Mouse (Mus musculus): ENCODE data around the gene Elf2. TPM values are rescaled to one million over a fixed set of nuclear protein-coding genes. Genes with fewer than 3 reads are reported as not detected.

The Elf2 gene
- total RNA-seq, 2 experiments from 2014 or later = 20.9 to 65.4 TPM

GRCm38 (mm10) chr3:51249866-51250265, 90.6 kb downstream of the Elf2 start:
- no peak for ATAC-seq (replicated peaks; ENCODE audit: low FRiP score, poor library complexity, severe bottlenecking)

DNA sequence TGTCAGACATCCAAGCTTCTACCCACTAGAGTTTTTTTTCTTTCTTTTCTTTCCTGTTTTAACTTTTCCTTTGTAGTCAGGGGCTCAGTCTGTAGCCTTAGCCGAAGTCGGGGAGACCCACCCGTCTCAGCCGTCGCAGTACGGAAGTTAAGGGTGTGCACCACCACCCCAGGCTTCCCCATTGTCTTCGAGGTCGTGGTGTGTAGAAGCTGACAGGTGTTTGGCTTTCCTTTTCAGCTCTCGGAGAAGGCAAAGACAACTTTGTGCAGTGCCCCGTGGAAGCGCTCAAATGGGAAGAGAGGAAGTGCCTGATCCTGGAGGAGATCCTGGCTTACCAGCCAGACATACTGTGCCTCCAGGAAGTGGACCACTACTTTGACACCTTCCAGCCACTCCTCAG, 91.0 kb downstream of the Elf2 start:
- ATAC-seq (replicated peaks; ENCODE audit: low FRiP score, poor library complexity, severe bottlenecking) = no peak

DNA sequence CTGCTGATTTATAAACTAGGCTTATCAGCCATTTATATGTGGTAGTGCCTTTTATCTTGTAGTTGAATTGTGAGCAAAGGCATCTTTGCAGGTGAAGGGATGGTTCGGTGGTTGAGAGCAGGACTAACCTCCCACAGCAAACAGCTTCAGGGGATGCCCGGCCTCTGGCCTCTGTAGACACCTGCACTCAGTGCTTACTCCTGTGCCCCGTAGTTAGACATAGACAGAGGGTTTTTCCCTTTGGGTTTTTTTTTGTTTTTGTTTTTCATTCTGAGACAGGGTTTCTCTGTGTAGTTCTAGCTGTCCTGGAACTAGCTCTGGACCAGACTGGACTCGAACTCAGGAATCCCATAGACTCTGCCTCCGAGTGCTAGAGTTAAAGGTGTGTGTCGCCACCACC, 91.9 kb downstream of the Elf2 start:
- ATAC-seq (replicated peaks; ENCODE audit: low FRiP score, poor library complexity, severe bottlenecking) = no peak

DNA sequence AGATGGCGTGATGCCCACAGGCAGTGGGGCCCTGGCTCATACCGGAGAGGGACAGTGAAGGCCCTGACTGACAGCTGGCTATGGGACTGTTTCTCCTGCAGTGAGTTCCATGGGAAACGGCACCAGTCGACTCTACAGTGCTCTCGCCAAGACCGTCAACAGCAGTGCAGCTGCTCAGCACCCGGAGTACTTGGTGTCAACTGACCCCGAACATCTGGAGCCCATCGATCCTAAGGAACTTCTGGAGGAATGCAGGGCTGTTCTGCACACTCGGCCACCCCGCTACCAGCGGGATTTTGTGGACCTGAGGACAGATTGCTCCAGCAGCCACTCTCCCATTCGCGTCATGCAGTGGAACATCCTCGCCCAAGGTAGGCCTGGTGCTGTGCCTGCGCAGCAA, 92.8 kb downstream of the Elf2 start:
- no peak for ATAC-seq (replicated peaks; ENCODE audit: low FRiP score, poor library complexity, severe bottlenecking)

DNA sequence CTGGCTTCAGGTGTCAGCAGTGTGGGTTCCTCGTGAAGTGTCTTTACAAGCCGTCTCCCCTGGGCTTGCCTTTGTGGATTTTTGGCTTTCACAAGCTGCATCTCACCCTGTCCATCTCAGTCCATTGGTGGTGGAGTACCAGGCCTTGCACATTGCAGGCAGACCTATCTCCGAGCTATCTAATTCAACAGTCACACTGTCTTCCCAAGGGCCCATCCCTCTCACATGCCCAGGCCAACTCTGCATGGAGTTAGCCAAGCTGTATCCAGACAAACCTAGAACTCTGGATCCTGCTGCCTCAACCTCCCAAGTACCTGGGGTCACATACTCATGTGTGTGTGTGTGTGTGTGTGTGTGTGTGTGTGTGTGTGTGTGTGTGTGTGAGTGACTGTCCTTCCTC, 100.9 kb downstream of the Elf2 start:
- no peak for ATAC-seq (replicated peaks; ENCODE audit: low FRiP score, poor library complexity, severe bottlenecking)

- ATAC-seq (replicated peaks; ENCODE audit: low FRiP score, poor library complexity, severe bottlenecking) = no peak
Observed at GRCm38 (mm10) chr3:51238515-51238914, 101.9 kb downstream of the Elf2 start.

DNA sequence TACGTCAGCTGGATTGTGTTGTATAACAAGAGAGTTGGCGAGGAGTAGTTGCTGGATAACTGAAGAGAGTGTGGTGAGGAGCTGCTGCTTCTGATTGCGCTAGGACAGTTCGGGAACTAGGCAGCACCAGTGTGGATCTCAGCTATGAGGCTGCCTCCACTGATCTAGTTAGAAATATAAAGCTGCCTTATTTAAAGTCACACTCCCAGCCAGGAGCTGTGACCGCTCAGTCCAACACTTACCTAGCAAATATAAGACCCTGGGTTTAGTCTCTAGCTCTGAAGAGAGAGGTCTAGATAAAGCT, 105.8 kb downstream of the Elf2 start:
- 0 out of 2 replicates have a peak, but pooled peaks have one; percentile 2 for ATAC-seq (replicated peaks; ENCODE audit: low FRiP score, poor library complexity, severe bottlenecking)

DNA sequence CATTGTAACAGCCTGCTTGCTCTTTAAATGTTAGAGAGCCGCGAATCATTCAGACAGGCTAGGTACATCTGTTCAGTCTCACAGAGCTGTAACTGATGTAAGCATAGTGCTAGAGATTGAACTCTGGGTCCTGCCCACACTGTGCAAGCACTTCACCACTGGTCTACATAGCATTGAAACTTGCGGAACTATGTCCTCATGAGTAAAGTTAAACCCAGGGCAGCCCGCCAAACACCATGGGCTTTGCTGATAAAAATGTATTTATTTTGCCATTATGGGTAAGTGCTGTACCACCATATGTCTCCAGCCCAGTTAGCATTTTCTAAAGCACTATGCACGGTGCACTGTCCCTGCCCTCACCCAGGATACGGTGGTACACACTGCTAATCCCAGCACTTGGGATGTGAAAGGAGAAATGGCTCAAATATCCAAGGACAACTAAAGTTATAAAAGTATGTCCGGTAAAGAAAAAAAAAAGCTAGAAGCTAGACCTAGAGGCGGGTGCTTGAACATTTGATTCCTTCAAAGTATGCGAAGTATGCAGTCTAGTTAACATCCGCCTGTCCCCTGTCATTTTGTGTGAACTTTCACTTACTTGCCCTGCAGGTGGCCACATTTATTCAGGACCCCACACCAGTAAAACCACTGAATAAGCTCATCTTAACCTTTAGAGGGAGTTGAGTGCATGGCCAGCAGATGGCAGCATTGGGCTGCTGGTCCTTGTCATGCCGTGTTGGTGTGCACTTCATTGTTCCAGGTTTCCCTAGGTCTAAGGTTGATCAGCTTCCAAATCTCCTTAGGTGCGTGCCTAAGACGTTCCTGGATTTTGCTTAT, 106.3 kb downstream of the Elf2 start:
- ATAC-seq (replicated peaks; ENCODE audit: low FRiP score, poor library complexity, severe bottlenecking) = peak; percentile 58

- no peak for ATAC-seq (replicated peaks; ENCODE audit: low FRiP score, poor library complexity, severe bottlenecking)
Observed at GRCm38 (mm10) chr3:51233474-51233873, 107.0 kb downstream of the Elf2 start.

GRCm38 (mm10) chr3:51232205-51232910, 108.1 kb downstream of the Elf2 start:
- ATAC-seq (replicated peaks; ENCODE audit: low FRiP score, poor library complexity, severe bottlenecking) = no peak

- peak; percentile 32; the same call in 1 of the 2 replicates for ATAC-seq (replicated peaks; ENCODE audit: low FRiP score, poor library complexity, severe bottlenecking)
Observed at GRCm38 (mm10) chr3:51231499-51231898, 109.0 kb downstream of the Elf2 start.

DNA sequence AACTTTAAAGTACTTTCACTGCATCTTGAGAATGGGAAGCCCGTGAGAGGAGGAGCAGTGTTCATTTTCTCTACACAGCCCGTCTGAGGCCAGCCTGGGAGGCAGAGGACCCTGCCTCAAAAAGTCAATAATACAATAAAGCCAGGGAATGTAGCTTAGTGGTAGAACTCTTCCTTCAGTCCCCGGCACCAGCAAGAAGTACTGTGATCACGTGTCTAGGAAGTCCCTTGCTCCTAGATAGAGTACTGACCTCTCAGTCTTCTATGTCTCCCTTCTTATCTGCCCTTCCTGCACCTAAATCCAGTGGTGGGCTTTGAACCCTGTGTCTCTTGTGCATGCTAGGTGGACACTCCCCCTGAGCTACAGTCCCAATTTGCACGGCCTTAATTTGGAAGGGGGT, 109.6 kb downstream of the Elf2 start:
- no peak for ATAC-seq (replicated peaks; ENCODE audit: low FRiP score, poor library complexity, severe bottlenecking)

GRCm38 (mm10) chr3:51230146-51230835, 110.2 kb downstream of the Elf2 start:
- peak; percentile 79 for ATAC-seq (replicated peaks; ENCODE audit: low FRiP score, poor library complexity, severe bottlenecking)

DNA sequence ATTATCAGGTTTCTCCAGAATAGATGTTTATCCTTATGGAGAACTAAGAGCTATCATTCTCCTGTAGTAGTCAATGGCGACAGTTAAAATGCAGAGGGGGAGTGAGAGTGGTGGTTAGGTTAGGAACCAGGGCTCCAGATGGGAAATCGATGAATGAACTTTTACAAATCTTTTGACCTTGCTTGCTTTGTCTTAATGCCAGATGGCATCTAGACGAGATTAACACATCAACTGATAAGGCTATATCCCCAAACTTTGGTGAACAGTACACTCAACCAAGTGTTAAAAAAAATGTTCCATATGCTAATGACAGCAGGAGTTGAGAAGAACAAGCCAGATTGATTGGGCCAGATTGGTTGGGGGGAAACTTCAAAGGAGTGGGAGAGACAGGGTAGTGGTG, 111.2 kb downstream of the Elf2 start:
- ATAC-seq (replicated peaks; ENCODE audit: low FRiP score, poor library complexity, severe bottlenecking) = no peak

GRCm38 (mm10) chr3:51228821-51229205, 111.7 kb downstream of the Elf2 start:
- no peak for ATAC-seq (replicated peaks; ENCODE audit: low FRiP score, poor library complexity, severe bottlenecking)

GRCm38 (mm10) chr3:51228038-51228820, 112.2 kb downstream of the Elf2 start:
- ATAC-seq (replicated peaks; ENCODE audit: low FRiP score, poor library complexity, severe bottlenecking) = peak; percentile 41

DNA sequence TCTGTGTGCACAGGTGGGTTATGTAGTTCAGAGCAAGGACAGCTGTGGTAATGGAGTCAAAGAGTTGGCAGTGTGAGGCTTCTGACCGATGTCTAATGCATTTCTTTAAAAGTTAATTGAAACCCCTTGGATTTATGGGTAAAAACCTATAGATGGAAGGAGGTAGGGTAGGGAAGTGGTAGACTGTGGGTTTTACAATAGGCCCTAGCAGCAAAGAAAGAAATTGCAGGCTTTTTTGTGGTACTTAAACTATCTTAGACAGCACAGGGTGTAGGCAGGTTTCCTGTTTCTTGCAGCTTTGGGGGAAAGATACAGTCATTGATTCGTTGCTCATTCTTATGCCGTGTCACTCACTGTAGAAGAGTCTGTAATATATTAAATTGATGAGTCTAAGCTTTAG, 113.9 kb downstream of the Elf2 start:
- no peak for ATAC-seq (replicated peaks; ENCODE audit: low FRiP score, poor library complexity, severe bottlenecking)

DNA sequence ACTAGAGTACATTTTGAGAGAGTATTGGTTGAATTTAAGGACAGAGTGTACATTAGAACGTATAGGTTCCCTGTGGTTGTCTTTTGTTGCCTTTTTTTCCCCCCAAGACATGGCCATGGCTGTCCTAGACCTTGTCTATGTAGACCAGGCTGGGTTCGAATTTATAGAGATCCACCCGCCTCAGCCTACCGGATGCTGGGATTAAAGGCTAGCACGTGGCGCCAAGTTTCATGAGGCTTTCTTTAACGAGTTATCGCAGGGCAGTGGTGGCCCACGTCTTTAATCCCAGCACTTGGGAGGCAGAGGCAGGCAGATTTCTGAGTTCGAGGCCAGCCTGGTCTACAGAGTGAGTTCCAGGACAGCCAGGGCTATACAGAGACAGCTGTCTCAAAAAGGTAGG, 114.5 kb downstream of the Elf2 start:
- no peak for ATAC-seq (replicated peaks; ENCODE audit: low FRiP score, poor library complexity, severe bottlenecking)

GRCm38 (mm10) chr3:51225226-51225750, 115.2 kb downstream of the Elf2 start:
- ATAC-seq (replicated peaks; ENCODE audit: low FRiP score, poor library complexity, severe bottlenecking) = no peak

Data from erythroblast, adult 5-6 weeks (primary cell).